Mouse (Mus musculus) cerebellum, adult 2 months (tissue): ENCODE measurements around the gene Olfr652.

Experiments
- CTCF ChIP-seq: fragments of 200-500 bp; IDR thresholded peaks from 2 replicates; pipeline ENCODE4 v1.5.1; 2011; ENCODE audit warnings: low read depth, mild to moderate bottlenecking, control low read depth, low read length, moderate library complexity, borderline replicate concordance; ENCODE audit not compliant: insufficient read depth
- POLR2A ChIP-seq: fragments of 200-500 bp; IDR thresholded peaks from 2 replicates; pipeline ENCODE4 v1.6.1; 2011; ENCODE audit warnings: low read length, control low read depth, borderline replicate concordance; ENCODE audit not compliant: insufficient read depth

DNA sequence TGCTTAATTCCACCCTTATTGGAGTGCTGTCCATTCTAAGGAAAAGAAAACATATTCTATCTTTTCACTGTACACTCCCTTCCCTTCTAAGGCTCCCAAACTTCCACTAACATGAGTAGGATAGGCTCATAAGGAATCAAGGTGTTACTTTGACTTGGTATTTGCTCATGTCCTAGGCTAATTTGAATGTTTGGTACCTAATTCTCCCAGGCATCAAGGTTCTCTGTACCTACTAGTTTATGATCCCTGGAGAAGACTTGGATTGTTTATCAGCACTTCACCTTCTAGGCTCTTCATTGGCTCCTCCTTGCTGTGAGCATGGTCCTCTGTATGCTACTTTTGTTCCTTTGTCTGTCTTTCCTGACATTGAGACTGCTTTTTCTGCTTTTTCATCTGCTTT, at the start of gene Olfr652:
- TF ChIP-seq POLR2A, result no peak
- TF ChIP-seq CTCF, result no peak
